Mouse (Mus musculus): ENCODE measurements around the gene Rilpl1.

GRCm38 (mm10) chr5:124515789-124516188, 15.4 kb downstream of the Rilpl1 start:
- no peak for TF ChIP-seq CEBPB (IDR thresholded peaks at IDR 0.05; ENCODE audit: low read depth)
- no peak for TF ChIP-seq MYOD1 (IDR thresholded peaks at IDR 0.05; ENCODE audit: control insufficient read depth, insufficient read length, low read depth)
- no peak for TF ChIP-seq CTCF (IDR thresholded peaks at IDR 0.05; ENCODE audit: control insufficient read depth, insufficient read depth, insufficient read length)
- TF ChIP-seq MAX (IDR thresholded peaks at IDR 0.05) = no peak

Data from C2C12 (cell line).